Mouse (Mus musculus) limb, embryonic 11.5 days (tissue): ENCODE results near the gene Vmn2r5. TPM values are rescaled to one million over a fixed set of nuclear protein-coding genes. Genes with fewer than 3 reads are reported as not detected.
"Not testable (repeated sequence)": the region's sequence is repeated elsewhere in the genome, so short reads cannot be mapped to it uniquely, and the experiment has no call there.

Source experiments
- ATAC-seq: fragments of 200-750 bp; cut with Nextera tagmentation; 2 replicates; pipeline ENCODE4 v1.8.0; 2017; ENCODE audit warnings: low read depth; ENCODE audit not compliant: insufficient number of reproducible peaks, low FRiP score, low TSS enrichment
- DNase-seq: peaks from one replicate; pipeline ENCODE4 v3.0.0-alpha.2; 2015; ENCODE audit warnings: low spot score
- H3K27ac ChIP-seq: fragments of 300-500 bp; sonication (generic); replicated peaks from 2 replicates; pipeline ENCODE4 v1.5.1; 2014; ENCODE audit warnings: low read depth, mild to moderate bottlenecking, low read length
- H3K27me3 ChIP-seq: fragments of 300-500 bp; sonication (generic); 2 replicates; pipeline ENCODE4 v1.6.1; 2014; ENCODE audit warnings: mild to moderate bottlenecking, low read length, mixed read lengths; ENCODE audit not compliant: control insufficient read depth, insufficient read depth
- H3K36me3 ChIP-seq: fragments of 300-500 bp; sonication (generic); 2 replicates; pipeline ENCODE4 v1.6.1; 2014; ENCODE audit warnings: mild to moderate bottlenecking, low read length, moderate library complexity, mixed read lengths; ENCODE audit not compliant: control insufficient read depth, insufficient read depth
- H3K4me1 ChIP-seq: fragments of 300-500 bp; sonication (generic); 2 replicates; pipeline ENCODE4 v1.6.1; 2014; ENCODE audit warnings: low read length, mixed read lengths; ENCODE audit not compliant: control insufficient read depth, insufficient read depth
- H3K4me2 ChIP-seq: fragments of 300-500 bp; sonication (generic); 2 replicates; pipeline ENCODE4 v1.6.1; 2014; ENCODE audit warnings: low read depth, mild to moderate bottlenecking, moderate library complexity; ENCODE audit not compliant: severe bottlenecking
- H3K4me3 ChIP-seq: fragments of 300-500 bp; sonication (generic); 2 replicates; pipeline ENCODE4 v1.5.1; 2014; ENCODE audit warnings: low read depth, low read length
- H3K9ac ChIP-seq: fragments of 300-500 bp; sonication (generic); 2 replicates; pipeline ENCODE4 v1.6.1; 2014; ENCODE audit warnings: mild to moderate bottlenecking, low read length
- H3K9me3 ChIP-seq: fragments of 300-500 bp; sonication (generic); 2 replicates; pipeline ENCODE4 v1.6.1; 2016; ENCODE audit warnings: low read length; ENCODE audit not compliant: control insufficient read depth
- WGBS: fragments of 180-500 bp; shearing (Covaris S2); extraction: QIAGEN DNeasy Blood & Tissue Kit; methylation state at CpG from one replicate; pipeline ENCODE4 v1.1.7; 2014; 5-methylcytosine and 5-hydroxymethylcytosine counted together
- polyA plus RNA-seq: library from polyadenylated mRNA; unstranded; fragments of >200 nt; fragmentation: Nextera tagmentation; extraction: Ambion mirVana; gene quantifications from 2 replicates; pipeline ENCODE4 v1.2.1, GENCODE M21; 2014

Gene Vmn2r5
- polyA plus RNA-seq, result not detected in 2 replicates

DNA sequence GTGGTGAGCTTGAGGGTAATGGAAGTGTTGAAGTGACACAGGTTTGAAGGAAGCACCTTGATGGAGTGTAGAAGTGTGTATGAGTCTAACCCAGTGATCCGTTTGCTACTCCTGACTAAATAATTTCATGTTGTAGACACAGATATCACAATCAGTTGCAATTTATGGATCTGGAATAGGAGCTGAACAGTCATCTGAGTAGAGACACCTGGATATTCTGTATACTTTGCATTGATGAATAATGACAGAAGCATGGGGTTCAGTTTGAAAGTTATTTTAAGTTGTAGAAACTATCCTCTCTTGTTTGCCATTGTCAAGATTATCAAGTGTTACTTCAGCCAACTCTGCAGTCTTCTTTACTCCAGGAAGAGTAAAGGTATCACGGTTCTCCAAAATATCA is at the start of gene Vmn2r5:
TSS of gene Vmn2r5 (minus strand) at position 101 of the 400 bp plus-strand sequence.
- not testable (repeated sequence) for ATAC-seq, H3K9ac ChIP-seq, H3K36me3 ChIP-seq, H3K4me2 ChIP-seq, H3K4me3 ChIP-seq, H3K4me1 ChIP-seq, DNase-seq, H3K27me3 ChIP-seq, H3K9me3 ChIP-seq, H3K27ac ChIP-seq
- no CpG with 5 or more reads among the region's 2 CpGs for WGBS

GRCm38 (mm10) chr3:64523585-64523984 is 13.9 kb upstream of the Vmn2r5 start:
- not testable (repeated sequence) for H3K4me3 ChIP-seq, H3K4me2 ChIP-seq, H3K27me3 ChIP-seq, DNase-seq, H3K4me1 ChIP-seq, ATAC-seq, H3K9ac ChIP-seq, H3K27ac ChIP-seq, H3K36me3 ChIP-seq, H3K9me3 ChIP-seq
- WGBS, result 69% methylated on average over 1 of the region's 1 CpGs

Other genes with a start within 250 kb of the Vmn2r5 start
- not detected in 2 replicates for gene Vmn2r3, start 220.1 kb downstream of the Vmn2r5 start, polyA plus RNA-seq
- not detected in 2 replicates for gene Vmn2r4, start 94.5 kb downstream of the Vmn2r5 start, polyA plus RNA-seq
- gene Vmn2r6, start 56.0 kb upstream of the Vmn2r5 start, polyA plus RNA-seq, result not detected in 2 replicates